Mouse (Mus musculus): Measurements from ENCODE around the gene Gm973. TPM values are rescaled to one million over a fixed set of nuclear protein-coding genes. Genes with fewer than 3 reads are reported as not detected.

Gene Gm973
- total RNA-seq, 4 experiments from 2014 or later = 2.2 to 59.5 (median 23.9) TPM

Other genes with a start within 250 kb of the Gm973 start
- 10 to 100 TPM; 14.6 to 19.8 (median 15.8) TPM for gene Fzd7, start 33.8 kb upstream of the Gm973 start, total RNA-seq (2022)
- 100 to 1,000 TPM; 139 to 180 (median 145) TPM for gene Sumo1, start 154.6 kb downstream of the Gm973 start, total RNA-seq (2022)
- 10 to 100 TPM; 78.0 to 99.9 (median 83.9) TPM for gene Nop58, start 168.7 kb downstream of the Gm973 start, total RNA-seq (2022)
- 10 to 100 TPM; 64.0 to 68.1 (median 66.2) TPM for gene Bmpr2, start 247.1 kb downstream of the Gm973 start, total RNA-seq (2022)

Data from adrenal gland, adult 8-10 months (tissue).